Mouse (Mus musculus) embryonic facial prominence, embryonic 13.5 days (tissue): ENCODE data around the gene Armh3. TPM values are rescaled to one million over a fixed set of nuclear protein-coding genes. Genes with fewer than 3 reads are reported as not detected.

Experiments used
- ATAC-seq: fragments of 200-750 bp; cut with Nextera tagmentation; 2 replicates; pipeline ENCODE4 v1.8.0; 2017; ENCODE audit warnings: low read depth; ENCODE audit not compliant: insufficient number of reproducible peaks, insufficient read depth, low FRiP score, low TSS enrichment
- H3K27ac ChIP-seq: fragments of 300-500 bp; sonication (generic); 2 replicates; pipeline ENCODE4 v1.5.1; 2015; ENCODE audit warnings: moderate library complexity, mild to moderate bottlenecking, inconsistent platforms
- H3K27me3 ChIP-seq: fragments of 300-500 bp; sonication (generic); 2 replicates; pipeline ENCODE4 v1.6.1; 2015; ENCODE audit warnings: mild to moderate bottlenecking, inconsistent platforms
- H3K36me3 ChIP-seq: fragments of 300-500 bp; sonication (generic); 2 replicates; pipeline ENCODE4 v1.6.1; 2015; ENCODE audit warnings: mild to moderate bottlenecking, inconsistent platforms
- H3K4me1 ChIP-seq: fragments of 300-500 bp; sonication (generic); 2 replicates; pipeline ENCODE4 v1.6.1; 2015; ENCODE audit warnings: inconsistent platforms
- H3K4me2 ChIP-seq: fragments of 300-500 bp; sonication (generic); 2 replicates; pipeline ENCODE4 v1.6.1; 2015; ENCODE audit warnings: moderate library complexity, mild to moderate bottlenecking, inconsistent platforms
- H3K4me3 ChIP-seq: fragments of 300-500 bp; sonication (generic); 2 replicates; pipeline ENCODE4 v1.5.1; 2015; ENCODE audit warnings: mild to moderate bottlenecking, inconsistent platforms
- H3K9ac ChIP-seq: fragments of 300-500 bp; sonication (generic); 2 replicates; pipeline ENCODE4 v1.6.1; 2015; ENCODE audit warnings: mild to moderate bottlenecking, inconsistent platforms
- H3K9me3 ChIP-seq: fragments of 300-500 bp; sonication (generic); 2 replicates; pipeline ENCODE4 v1.6.1; 2016; ENCODE audit warnings: inconsistent platforms
- WGBS: fragments of 180-500 bp; shearing (Covaris S2); methylation state at CpG from one replicate; pipeline ENCODE4 v1.1.7; 2015; ENCODE audit warnings: mixed read lengths; 5-methylcytosine and 5-hydroxymethylcytosine counted together
- polyA plus RNA-seq: library from polyadenylated mRNA; unstranded; fragments of >200 nt; fragmentation: Nextera tagmentation; extraction: Ambion mirVana; gene quantifications from 2 replicates; pipeline ENCODE4 v1.2.1, GENCODE M21; 2015

The Armh3 gene
- polyA plus RNA-seq, 1 experiment from 2014 or later = 22.3 TPM

DNA sequence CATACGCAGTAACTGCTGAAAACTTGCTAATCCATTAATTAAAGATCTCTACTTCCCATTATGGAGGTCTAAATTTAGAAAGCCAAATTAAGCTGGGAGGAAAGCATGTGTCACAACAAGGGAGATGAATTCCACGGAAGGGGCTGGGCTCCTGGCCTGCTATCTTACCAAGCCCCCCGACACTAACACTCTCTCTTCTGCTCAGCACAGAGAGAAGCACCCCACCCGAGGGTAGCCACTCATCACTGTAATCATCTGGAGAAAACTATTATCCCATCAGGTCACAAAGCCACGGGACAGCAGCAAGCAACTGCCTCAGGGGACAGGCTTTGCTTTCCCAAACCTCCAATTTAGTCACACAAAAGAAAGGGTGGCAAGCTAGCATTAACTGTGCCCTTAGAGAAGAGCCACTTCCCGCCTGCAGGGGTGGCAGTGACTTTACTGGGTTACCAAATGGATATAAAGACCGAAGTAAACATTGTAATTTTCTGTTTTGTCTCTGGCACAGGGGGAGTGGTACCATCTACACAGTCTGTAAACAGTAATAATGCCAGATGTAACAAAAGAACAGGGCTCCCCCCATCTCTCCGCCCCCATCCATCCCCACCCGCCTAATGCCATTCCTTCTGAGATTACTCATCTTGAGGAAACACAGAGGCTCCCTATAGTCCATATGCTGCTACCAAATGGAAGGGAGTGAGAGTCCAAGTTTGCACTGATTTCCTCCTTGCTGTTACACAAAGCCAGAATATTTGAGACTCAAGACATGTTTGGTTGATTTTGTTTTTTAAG, 77.8 kb downstream of the Armh3 start:
- Histone ChIP-seq H3K27me3 (no peaks in the 10 kb centered on the region), H3K4me2 (no peak overlapping the region), H3K4me1 (no peaks in the 10 kb centered on the region), H3K27ac (no peak overlapping the region; the same call in 1 of the 2 replicates), H3K9me3 (no peaks in the 10 kb centered on the region), H3K9ac (no peak overlapping the region), H3K36me3 (peaks cover 45% of the 10 kb centered on the region), H3K4me3 (no peak overlapping the region)
- ATAC-seq = no peak
- 38% methylated on average over 9 of the region's 9 CpGs for WGBS

DNA sequence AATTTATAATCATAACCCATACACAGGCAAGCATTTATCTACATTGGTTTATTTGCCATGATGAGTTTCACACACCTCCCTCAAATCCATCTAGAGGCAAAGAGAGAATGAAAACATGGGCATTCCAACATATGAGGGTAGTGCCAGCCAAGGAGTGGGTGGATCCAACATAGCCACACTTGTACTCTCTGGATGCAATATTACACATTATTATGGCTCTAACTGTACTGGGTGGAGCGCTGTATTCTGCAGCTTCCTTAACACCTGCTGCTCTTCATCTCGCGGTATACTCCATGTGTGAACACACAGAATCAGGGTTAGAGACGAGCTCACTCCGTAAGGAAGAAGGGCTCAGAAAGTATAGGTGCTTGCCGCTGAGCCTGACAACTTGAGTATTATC, 79.9 kb downstream of the Armh3 start:
- 96% methylated on average over 6 of the region's 6 CpGs for WGBS
- peaks cover 36% of the 10 kb centered on the region for H3K36me3 ChIP-seq
- no peak overlapping the region for H3K9ac ChIP-seq
- no peaks in the 10 kb centered on the region for H3K27me3 ChIP-seq
- H3K4me3 ChIP-seq = no peak overlapping the region
- no peaks in the 10 kb centered on the region for H3K4me1 ChIP-seq
- ATAC-seq = no peak
- no peak overlapping the region for H3K4me2 ChIP-seq
- no peaks in the 10 kb centered on the region for H3K9me3 ChIP-seq
- no peak overlapping the region for H3K27ac ChIP-seq

DNA sequence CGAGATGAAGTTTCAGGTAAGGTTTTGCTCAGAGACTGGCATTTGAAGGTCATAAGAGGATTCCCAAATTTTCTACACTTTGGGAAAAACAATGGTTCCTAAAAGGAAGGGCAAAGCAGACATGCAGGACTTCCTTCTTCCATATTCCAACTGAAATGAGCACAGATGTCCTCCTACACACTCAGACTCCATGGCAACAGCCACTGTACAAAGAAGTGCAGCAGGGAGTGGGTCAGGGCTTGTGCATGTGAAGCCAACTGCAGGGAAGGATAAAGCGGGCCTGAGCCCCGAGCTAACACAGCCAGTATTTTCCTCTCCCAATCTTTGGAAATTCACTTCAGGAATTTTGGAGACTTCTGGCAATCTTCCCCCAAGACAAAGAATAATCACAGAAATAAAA, 80.4 kb downstream of the Armh3 start:
- ATAC-seq = no peak
- Histone ChIP-seq H3K9ac (no peak overlapping the region), H3K9me3 (no peaks in the 10 kb centered on the region), H3K27ac (no peak overlapping the region), H3K4me1 (no peaks in the 10 kb centered on the region), H3K4me3 (no peak overlapping the region), H3K27me3 (no peaks in the 10 kb centered on the region), H3K4me2 (no peak overlapping the region), H3K36me3 (peaks cover 36% of the 10 kb centered on the region)
- 79% methylated on average over 3 of the region's 3 CpGs for WGBS

DNA sequence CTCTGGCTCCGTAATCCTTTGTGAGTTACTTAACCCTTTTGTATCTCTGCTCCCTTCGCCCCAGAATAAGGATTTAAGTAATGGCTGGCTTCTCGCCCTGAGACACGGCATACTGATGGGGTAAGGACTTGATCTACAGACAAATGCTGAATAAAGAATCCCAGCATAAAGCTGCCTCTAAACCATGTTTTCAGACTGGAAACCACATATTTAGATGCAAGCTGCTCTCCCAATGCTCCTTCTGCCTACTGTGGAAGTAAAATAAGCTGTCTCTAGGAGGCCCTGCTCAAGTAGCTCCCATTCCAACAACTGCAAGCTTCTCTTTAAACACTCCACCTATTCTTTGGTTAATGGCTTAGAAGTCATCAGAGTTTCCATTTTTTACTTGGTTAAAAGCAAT, 81.8 kb downstream of the Armh3 start:
- H3K4me3 ChIP-seq = no peak overlapping the region
- 76% methylated on average over 4 of the region's 4 CpGs for WGBS

DNA sequence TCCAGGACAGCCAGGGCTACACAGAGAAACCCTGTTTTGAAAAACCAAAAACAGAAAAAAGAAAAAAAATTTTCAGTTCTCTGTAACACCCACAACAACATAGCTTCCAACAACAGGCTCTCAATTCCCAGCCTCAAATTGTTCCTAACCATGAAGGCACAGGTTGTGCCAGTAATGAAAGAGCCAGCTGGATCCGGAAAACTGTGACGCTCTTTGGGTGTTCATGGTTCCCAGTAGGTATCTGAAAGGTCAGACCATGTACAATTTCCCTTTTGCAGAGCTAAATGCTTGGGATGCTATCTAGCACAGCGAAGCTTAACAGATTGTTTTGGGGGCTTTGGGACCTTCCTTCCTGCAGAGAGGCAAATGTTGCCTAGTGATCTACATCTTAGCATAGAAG, 82.3 kb downstream of the Armh3 start:
- Histone ChIP-seq H3K4me1 (no peaks in the 10 kb centered on the region), H3K9ac (no peak overlapping the region), H3K27ac (no peak overlapping the region)

More for the DNA sequence above, 81.8 kb downstream of the Armh3 start:
- ATAC-seq = no peak
- H3K4me1 ChIP-seq = no peaks in the 10 kb centered on the region
- H3K4me2 ChIP-seq = no peak overlapping the region
- H3K27ac ChIP-seq = no peak overlapping the region
- H3K9me3 ChIP-seq = no peaks in the 10 kb centered on the region
- H3K27me3 ChIP-seq = no peaks in the 10 kb centered on the region
- no peak overlapping the region for H3K9ac ChIP-seq
- H3K36me3 ChIP-seq = peaks cover 39% of the 10 kb centered on the region

DNA sequence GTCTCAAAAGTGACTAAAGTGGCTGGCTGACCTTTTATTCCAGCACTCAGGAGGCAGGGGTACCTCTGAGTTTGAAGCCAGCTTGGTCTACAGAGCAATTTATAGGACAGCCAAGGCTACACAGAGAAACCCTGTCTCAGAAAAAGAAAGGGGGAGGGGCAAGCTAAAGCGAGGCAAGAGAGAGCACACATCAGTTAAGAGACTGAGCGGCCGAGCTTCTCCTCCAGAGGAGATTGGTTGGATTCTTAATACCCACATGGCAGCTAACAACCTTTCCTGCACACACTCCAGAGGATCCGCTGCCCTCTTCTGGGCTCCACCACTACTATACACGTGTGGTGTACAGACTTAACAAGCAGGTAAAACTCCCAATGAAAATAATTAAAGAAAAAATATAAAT, 85.3 kb downstream of the Armh3 start:
- no peak for ATAC-seq
- no peaks in the 10 kb centered on the region for H3K4me1 ChIP-seq

More for the DNA sequence above, 82.3 kb downstream of the Armh3 start:
- no peak for ATAC-seq
- H3K27me3 ChIP-seq = no peaks in the 10 kb centered on the region
- H3K9me3 ChIP-seq = no peaks in the 10 kb centered on the region
- H3K36me3 ChIP-seq = peaks cover 39% of the 10 kb centered on the region
- H3K4me3 ChIP-seq = no peak overlapping the region
- 89% methylated on average over 3 of the region's 3 CpGs for WGBS
- no peak overlapping the region for H3K4me2 ChIP-seq

DNA sequence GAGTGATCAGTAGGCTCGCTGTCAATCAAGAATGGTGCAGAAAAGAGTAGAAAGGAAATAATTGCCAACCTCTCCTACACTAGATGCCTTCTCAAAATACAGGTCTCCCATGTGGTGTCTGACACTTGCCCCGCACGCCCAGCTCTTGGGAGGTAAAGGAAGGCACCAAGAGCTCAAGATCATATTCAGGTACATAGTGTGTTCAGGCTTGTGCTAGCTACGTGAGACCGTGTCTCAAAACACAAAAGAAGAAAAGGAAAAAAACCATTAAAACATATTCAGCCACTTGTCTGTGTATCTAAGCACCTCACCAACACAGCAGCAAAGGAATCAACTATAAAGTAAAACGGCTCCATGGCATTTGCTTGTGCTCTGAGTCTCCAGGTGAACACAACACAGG, 85.9 kb downstream of the Armh3 start:
- H3K36me3 ChIP-seq = peaks cover 19% of the 10 kb centered on the region
- H3K9me3 ChIP-seq = no peaks in the 10 kb centered on the region
- H3K4me2 ChIP-seq = no peak overlapping the region
- no peak overlapping the region for H3K27ac ChIP-seq
- WGBS = 88% methylated on average over 6 of the region's 6 CpGs
- H3K27me3 ChIP-seq = no peaks in the 10 kb centered on the region
- no peak for ATAC-seq
- H3K4me3 ChIP-seq = no peak overlapping the region
- H3K9ac ChIP-seq = no peak overlapping the region
- H3K4me1 ChIP-seq = no peaks in the 10 kb centered on the region

More for the DNA sequence above, 85.3 kb downstream of the Armh3 start:
- no peak overlapping the region for H3K27ac ChIP-seq
- 38% methylated on average over 5 of the region's 5 CpGs for WGBS
- H3K9me3 ChIP-seq = no peaks in the 10 kb centered on the region
- H3K27me3 ChIP-seq = no peaks in the 10 kb centered on the region
- no peak overlapping the region for H3K9ac ChIP-seq
- no peak overlapping the region for H3K4me3 ChIP-seq
- peaks cover 18% of the 10 kb centered on the region for H3K36me3 ChIP-seq
- no peak overlapping the region for H3K4me2 ChIP-seq

DNA sequence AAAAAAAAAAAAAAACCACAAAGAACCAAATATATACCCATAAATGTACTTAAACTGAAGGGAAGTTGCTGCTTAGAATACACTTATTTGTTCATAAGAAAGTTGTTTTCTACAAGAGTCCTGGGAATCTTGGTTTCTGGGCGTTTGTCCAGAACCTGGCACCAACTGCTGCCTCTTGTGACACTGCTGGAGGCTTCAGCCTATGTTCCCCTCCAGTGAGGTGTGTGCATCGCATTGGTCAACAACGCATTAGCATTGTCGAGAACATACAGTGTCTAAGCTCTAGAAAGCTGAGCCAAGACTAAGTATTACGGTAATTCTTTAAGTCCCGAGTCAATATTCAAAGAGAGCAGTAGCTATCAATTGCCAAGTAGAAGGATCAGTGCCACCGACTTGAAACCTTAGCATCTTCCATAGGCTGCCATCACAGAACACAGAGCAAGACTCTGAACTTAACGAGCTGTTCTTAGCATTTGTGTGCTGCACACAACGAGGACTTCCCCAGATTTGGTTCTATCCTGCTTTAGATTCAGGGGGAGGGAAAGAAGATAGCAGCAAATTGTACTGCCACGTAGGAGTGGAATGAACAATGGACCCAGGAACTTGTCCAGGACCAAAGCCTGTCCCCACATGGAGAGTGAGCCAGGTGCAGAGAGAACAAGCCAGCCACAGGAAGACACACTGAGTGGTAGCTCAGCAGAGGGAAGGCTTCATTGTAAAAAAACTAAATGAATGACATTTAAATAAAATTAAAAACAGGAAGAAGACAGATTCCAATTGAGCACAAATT, 86.9 kb downstream of the Armh3 start:
- H3K9me3 ChIP-seq = no peaks in the 10 kb centered on the region
- H3K27ac ChIP-seq = no peak overlapping the region
- H3K9ac ChIP-seq = no peak overlapping the region
- no peaks in the 10 kb centered on the region for H3K27me3 ChIP-seq
- ATAC-seq = no peak
- no peak overlapping the region for H3K4me3 ChIP-seq
- H3K4me2 ChIP-seq = no peak overlapping the region
- H3K4me1 ChIP-seq = no peaks in the 10 kb centered on the region
- peaks cover 18% of the 10 kb centered on the region for H3K36me3 ChIP-seq
- 87% methylated on average over 10 of the region's 10 CpGs for WGBS

DNA sequence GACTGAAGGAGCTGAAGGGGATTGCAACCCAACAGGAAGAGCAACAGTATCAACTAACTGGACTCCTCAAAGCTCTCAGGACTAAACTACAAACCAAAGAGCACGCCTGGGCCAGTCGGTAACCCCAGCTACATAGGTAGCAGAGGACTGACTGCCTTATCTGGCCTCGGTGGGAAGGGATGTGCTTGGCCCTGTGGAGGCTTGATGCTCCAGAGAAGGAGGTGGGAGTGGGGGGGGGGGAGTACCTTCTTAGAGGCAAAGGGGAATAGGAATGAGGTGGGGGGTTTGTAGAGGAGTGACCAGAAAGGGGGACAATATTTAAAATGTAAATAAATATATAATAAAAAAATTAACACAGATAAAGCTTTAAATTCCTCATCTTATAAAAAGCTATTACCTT, 90.0 kb downstream of the Armh3 start:
- H3K4me3 ChIP-seq = no peak overlapping the region
- peaks cover 17% of the 10 kb centered on the region for H3K36me3 ChIP-seq
- H3K27ac ChIP-seq = no peak overlapping the region
- WGBS = 97% methylated on average over 3 of the region's 3 CpGs
- no peaks in the 10 kb centered on the region for H3K27me3 ChIP-seq
- H3K4me2 ChIP-seq = no peak overlapping the region
- no peaks in the 10 kb centered on the region for H3K9me3 ChIP-seq
- no peaks in the 10 kb centered on the region for H3K4me1 ChIP-seq
- H3K9ac ChIP-seq = no peak overlapping the region
- ATAC-seq = no peak

DNA sequence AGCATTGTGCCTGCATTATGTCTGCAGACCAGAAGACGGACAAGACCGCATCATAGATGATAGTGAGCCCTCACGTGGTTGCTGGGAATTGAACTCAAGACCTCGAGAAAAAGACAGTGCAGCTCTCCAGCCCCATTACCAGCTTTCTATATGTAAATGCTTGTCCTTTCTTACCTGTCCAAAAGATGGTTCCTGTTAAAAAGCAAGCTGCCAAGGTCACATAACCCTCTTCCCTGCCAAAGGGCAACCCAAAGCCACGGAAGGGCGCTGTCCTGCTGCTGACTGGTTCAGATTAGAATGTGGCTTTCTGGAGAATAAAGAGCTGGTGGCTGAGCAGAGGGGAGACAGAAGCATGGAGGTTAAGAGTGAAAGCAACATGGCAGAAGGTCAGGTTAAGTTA, 90.9 kb downstream of the Armh3 start:
- Histone ChIP-seq H3K4me3 (no peak overlapping the region), H3K27me3 (no peaks in the 10 kb centered on the region), H3K4me1 (no peaks in the 10 kb centered on the region), H3K9me3 (no peaks in the 10 kb centered on the region), H3K9ac (no peak overlapping the region), H3K36me3 (peaks cover 15% of the 10 kb centered on the region), H3K4me2 (no peak overlapping the region), H3K27ac (no peak overlapping the region)
- no peak for ATAC-seq
- WGBS = 89% methylated on average over 6 of the region's 6 CpGs

DNA sequence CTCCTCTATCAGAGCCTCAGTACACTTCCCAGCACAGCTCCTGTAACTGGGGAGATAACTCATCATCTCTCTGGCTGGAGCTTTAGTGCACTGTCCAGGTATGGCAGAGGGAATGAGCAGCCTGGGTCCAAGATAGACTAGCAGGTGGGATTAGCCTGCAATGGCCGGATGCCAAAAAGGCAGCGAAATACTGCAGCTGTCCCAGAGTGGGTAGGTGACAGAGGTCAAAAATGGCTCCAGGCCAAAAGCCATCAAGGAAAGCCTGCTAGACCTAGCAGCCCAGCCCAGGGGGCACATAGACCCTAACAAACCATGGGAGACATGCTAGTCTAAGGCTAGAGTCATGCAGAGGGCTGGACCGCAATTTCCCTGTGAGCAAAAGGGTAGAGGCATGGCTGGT, 94.4 kb downstream of the Armh3 start:
- Histone ChIP-seq H3K4me1 (peaks cover 6% of the 10 kb centered on the region; the same call in 1 of the 2 replicates), H3K36me3 (peaks cover 17% of the 10 kb centered on the region), H3K4me2 (no peak overlapping the region), H3K9me3 (no peaks in the 10 kb centered on the region), H3K4me3 (no peak overlapping the region), H3K27ac (no peak overlapping the region), H3K27me3 (no peaks in the 10 kb centered on the region), H3K9ac (no peak overlapping the region)
- no peak for ATAC-seq
- 79% methylated on average over 3 of the region's 3 CpGs for WGBS
